Mouse (Mus musculus): ENCODE data around the gene Dhrs2.

Gene Dhrs2

GRCm38 (mm10) chr14:55221707-55222106 is at the start of gene Dhrs2:
TSS of gene Dhrs2 (plus strand) at chr14:55222007.
- DNase-seq = no peak

GRCm38 (mm10) chr14:55174164-55174563 is 47.6 kb upstream of the Dhrs2 start:
- DNase-seq = no peak

GRCm38 (mm10) chr14:55177274-55177673 is 44.5 kb upstream of the Dhrs2 start:
- peak; percentile 53 for DNase-seq

- no peak for DNase-seq
Observed at GRCm38 (mm10) chr14:55180951-55181350, 40.9 kb upstream of the Dhrs2 start.

- DNase-seq = no peak
Observed at GRCm38 (mm10) chr14:55183231-55183630, 38.6 kb upstream of the Dhrs2 start.

- DNase-seq = no peak
Observed at GRCm38 (mm10) chr14:55184640-55185145, 37.1 kb upstream of the Dhrs2 start.

GRCm38 (mm10) chr14:55188491-55188890 is 33.3 kb upstream of the Dhrs2 start:
- DNase-seq = no peak

- DNase-seq = no peak
Observed at GRCm38 (mm10) chr14:55189351-55189769, 32.4 kb upstream of the Dhrs2 start.

- DNase-seq = no peak
Observed at GRCm38 (mm10) chr14:55193354-55193753, 28.5 kb upstream of the Dhrs2 start.

- DNase-seq = peak; percentile 8
Observed at GRCm38 (mm10) chr14:55193876-55194635, 27.8 kb upstream of the Dhrs2 start.

- DNase-seq = no peak
Observed at GRCm38 (mm10) chr14:55194786-55195185, 27.0 kb upstream of the Dhrs2 start.

GRCm38 (mm10) chr14:55197121-55197520 is 24.7 kb upstream of the Dhrs2 start:
- no peak for DNase-seq

- DNase-seq = no peak
Observed at GRCm38 (mm10) chr14:55198187-55198586, 23.6 kb upstream of the Dhrs2 start.

- no peak for DNase-seq
Observed at GRCm38 (mm10) chr14:55204544-55204943, 17.3 kb upstream of the Dhrs2 start.

GRCm38 (mm10) chr14:55205045-55205750 is 16.6 kb upstream of the Dhrs2 start:
- DNase-seq = no peak

GRCm38 (mm10) chr14:55208306-55208705 is 13.5 kb upstream of the Dhrs2 start:
- no peak for DNase-seq

GRCm38 (mm10) chr14:55213621-55214020 is 8.2 kb upstream of the Dhrs2 start:
- DNase-seq = no peak

GRCm38 (mm10) chr14:55214507-55214906 is 7.3 kb upstream of the Dhrs2 start:
- DNase-seq = peak; percentile 40

- DNase-seq = no peak
Observed at GRCm38 (mm10) chr14:55223172-55223571, 1.4 kb downstream of the Dhrs2 start.

GRCm38 (mm10) chr14:55234639-55235038 is 12.8 kb downstream of the Dhrs2 start:
- DNase-seq = no peak

- DNase-seq = no peak
Observed at GRCm38 (mm10) chr14:55236685-55237084, 14.9 kb downstream of the Dhrs2 start.

GRCm38 (mm10) chr14:55242664-55243063 is 20.9 kb downstream of the Dhrs2 start:
- no peak for DNase-seq

- no peak for DNase-seq
Observed at GRCm38 (mm10) chr14:55247181-55247580, 25.4 kb downstream of the Dhrs2 start.

GRCm38 (mm10) chr14:55248284-55248683 is 26.5 kb downstream of the Dhrs2 start:
- DNase-seq = no peak

Data from kidney, adult 18-20 months (tissue).